Mouse (Mus musculus) CD4-positive, CD25-positive, alpha-beta regulatory T cell, adult 4 months (primary cell): ENCODE results near the gene Mto1. TPM values are rescaled to one million over a fixed set of nuclear protein-coding genes. Genes with fewer than 3 reads are reported as not detected.

Experiments used
- ATAC-seq: one replicate; pipeline ENCODE4 v1.8.0; 2017
- polyA plus RNA-seq, 2 experiments: library from polyadenylated mRNA; unstranded; fragments of 100-300 nt; shearing (Covaris generic); gene quantifications; one replicate each; pipeline ENCODE4 v1.2.1; 2017

The Mto1 gene
- 10 to 100 TPM; 15.6 to 19.1 TPM for polyA plus RNA-seq

- ATAC-seq, result peak; percentile 89
Observed at GRCm38 (mm10) chr9:78447973-78448873, at the start of gene Mto1, which contains the start of gene Gm17324. Gene Mto1, plus strand, starts transcription at chr9:78448208. Gene Gm17324, minus strand, starts transcription at chr9:78448786.

DNA sequence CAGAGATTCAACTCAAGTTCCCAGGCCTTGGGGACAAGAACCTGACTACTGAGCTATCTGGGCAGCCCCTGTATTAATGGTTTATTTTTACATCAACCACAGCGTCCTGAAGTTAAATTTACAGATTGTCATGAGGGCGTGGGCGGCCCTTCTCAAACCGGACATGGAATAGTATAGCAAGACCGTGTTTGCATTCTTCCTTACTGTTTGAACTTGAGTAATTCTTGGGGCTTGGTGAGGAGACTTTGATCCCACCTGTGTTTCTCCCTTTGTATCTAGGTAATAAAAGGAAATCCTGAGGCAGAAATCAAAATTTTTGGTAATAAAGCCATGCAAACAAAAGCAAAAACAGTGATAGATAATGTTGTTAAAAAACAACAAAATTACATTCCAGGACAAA, 47.4 kb upstream of the Mto1 start:
- no peak for ATAC-seq

GRCm38 (mm10) chr9:78401596-78401995, 46.4 kb upstream of the Mto1 start:
- ATAC-seq, result peak; percentile 71

GRCm38 (mm10) chr9:78427362-78427781, 20.6 kb upstream of the Mto1 start:
- peak; percentile 89 for ATAC-seq

GRCm38 (mm10) chr9:78428185-78428584, 19.8 kb upstream of the Mto1 start:
- no peak for ATAC-seq

DNA sequence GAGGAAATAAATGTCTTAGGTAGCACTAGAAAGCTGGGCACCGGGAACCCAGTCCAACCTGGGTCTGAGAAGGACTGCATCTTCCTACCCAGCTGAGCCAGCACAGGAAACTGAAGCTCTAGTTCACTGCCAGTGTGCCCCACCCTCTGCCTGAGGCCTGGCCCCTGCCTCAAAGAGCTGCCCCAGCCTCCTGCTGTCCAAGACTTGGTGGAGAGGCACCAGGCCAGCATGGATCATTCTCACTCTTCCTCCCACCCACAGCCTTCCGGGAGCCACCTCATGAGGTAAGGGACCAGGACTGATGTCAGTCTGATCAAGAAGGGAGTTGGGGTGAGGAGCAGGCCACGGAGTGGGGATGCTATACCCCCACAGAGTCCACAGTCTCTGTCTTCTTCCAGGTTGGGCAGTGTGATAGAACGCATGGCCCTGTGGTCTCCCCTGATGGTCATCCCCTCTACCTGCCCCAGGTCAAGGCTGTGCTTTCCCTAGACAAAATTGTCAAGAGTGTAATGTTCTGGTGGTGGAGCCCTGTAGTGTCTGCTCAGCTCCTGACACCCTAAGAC, 19.1 kb upstream of the Mto1 start:
- ATAC-seq, result no peak

DNA sequence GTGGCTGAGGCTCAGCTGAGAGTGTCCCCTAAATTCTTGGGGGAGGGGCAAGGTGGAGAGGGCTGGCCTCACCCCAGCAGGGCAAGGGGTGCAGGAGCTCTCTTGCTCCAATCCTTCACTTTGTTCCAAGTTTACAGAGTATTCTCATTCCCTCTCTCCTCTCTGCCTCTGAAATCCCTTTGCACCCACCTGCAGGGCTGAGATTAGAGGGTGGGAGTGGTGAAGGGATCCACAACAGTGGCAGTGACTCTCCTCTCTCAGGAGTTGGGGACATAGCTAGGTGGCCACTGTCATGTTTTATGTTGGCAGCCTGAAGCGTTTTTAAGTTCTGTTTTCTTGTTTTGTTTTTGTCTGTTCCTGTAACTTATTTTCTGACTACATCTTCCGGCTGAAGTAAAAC, 18.5 kb upstream of the Mto1 start:
- no peak for ATAC-seq

GRCm38 (mm10) chr9:78430486-78430885, 17.5 kb upstream of the Mto1 start:
- no peak for ATAC-seq

DNA sequence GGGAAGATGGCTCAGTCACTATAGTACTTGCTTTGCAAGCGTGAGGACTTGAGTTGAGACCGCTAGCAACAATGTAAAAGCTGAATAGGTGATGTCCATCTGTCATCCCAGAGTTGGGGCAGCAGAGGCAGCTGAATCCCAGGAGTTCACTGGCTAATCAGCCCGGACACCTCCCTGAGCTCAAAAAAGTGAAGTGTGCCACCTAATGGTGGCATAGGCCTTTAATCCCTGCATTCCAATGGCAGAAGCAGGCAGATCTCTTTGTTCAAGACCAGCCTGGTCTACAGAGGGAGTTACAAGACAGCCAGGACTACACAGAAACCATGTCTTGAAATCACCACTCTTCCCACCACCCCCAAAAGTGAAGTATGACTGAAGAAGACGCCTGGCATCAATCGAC, 15.5 kb upstream of the Mto1 start:
- ATAC-seq, result no peak

GRCm38 (mm10) chr9:78439426-78439825, 8.6 kb upstream of the Mto1 start:
- ATAC-seq, result no peak

DNA sequence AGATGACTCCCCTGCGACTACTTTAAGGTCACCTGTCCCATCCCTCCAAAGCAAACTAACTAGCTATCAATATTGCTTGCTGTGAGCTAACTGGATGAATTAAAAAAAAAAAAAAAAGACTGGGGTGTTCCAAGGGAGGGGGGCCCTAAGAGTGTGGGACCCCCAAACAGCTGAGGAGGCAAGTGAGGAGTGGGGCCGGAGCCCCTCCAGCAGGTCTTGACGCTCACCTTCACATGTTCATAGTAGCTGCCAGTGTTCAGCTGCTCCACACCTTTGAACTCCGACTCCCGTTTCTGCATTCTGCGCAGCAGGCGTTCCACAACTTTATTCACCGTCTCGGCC, 5.8 kb upstream of the Mto1 start:
- peak; percentile 34 for ATAC-seq

- ATAC-seq, result peak; percentile 63
Observed at GRCm38 (mm10) chr9:78442579-78443392, 5.2 kb upstream of the Mto1 start, which contains the start of gene Cgas. Gene Cgas, minus strand, starts transcription at chr9:78443237.

GRCm38 (mm10) chr9:78447606-78447972, 419 bp upstream of the Mto1 start:
- ATAC-seq, result no peak

DNA sequence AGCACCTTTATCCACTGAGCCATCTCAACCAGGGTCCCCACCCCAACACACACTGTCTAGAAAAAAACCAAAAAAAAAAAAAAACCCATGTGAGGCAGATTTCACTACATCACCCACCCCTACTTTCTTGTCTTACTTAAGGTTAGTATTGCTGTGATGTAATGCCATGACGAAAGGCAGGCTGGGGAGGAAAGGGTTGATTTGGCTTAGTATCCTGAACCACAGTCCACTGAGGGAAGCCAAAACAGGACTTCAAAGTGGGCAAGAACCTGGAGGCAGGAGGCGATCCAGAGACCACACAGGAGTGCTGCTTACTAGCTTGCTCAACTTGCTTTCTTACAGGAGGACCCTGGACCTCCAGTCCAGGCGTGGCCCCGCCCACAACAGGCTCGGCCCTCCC, 2.4 kb downstream of the Mto1 start:
- ATAC-seq, result no peak

DNA sequence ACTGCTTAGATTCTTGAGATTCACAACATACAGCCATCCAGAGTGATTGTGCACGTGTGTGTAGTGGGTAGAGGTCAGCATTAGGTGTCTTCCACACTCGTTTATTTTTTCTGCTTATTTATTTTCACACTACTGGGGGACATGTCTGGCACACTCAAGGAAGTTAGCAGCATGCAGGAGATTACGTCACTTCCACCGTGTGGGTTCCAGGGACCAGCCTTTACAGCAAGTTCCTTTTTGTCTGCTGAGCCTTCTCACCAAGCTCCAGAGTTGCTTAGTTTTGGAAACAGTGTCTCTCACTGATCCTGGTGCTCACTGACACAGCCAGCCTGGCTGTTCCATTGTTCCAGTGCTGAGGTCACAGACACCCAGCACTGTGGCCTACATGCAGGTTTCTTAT, 3.4 kb downstream of the Mto1 start:
- ATAC-seq, result no peak

- no peak for ATAC-seq
Observed at GRCm38 (mm10) chr9:78457026-78457425, 9.0 kb downstream of the Mto1 start.

- ATAC-seq, result no peak
Observed at GRCm38 (mm10) chr9:78463337-78463736, 15.3 kb downstream of the Mto1 start.

DNA sequence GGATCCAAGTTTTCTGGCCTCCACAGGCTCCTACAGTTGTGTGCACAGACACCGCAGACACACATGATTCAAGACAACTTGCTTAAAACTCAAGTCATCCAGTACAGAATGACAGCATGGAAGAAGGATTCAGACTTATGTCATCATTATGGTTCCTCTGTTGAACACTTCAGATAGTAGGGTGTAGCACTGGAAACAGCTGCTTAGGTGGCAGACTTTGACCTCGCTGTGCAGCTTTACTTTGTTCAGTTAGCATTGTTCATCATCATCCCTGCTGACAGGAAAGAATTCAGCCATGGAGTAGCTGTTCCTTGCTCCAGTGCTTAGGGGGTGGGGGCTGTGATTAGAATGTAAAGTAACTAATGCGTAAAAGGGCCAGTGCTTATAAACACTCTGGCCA, 17.7 kb downstream of the Mto1 start:
- ATAC-seq, result no peak

- no peak for ATAC-seq
Observed at GRCm38 (mm10) chr9:78473588-78473987, 25.6 kb downstream of the Mto1 start.

- no peak for ATAC-seq
Observed at GRCm38 (mm10) chr9:78474270-78474669, 26.3 kb downstream of the Mto1 start.

DNA sequence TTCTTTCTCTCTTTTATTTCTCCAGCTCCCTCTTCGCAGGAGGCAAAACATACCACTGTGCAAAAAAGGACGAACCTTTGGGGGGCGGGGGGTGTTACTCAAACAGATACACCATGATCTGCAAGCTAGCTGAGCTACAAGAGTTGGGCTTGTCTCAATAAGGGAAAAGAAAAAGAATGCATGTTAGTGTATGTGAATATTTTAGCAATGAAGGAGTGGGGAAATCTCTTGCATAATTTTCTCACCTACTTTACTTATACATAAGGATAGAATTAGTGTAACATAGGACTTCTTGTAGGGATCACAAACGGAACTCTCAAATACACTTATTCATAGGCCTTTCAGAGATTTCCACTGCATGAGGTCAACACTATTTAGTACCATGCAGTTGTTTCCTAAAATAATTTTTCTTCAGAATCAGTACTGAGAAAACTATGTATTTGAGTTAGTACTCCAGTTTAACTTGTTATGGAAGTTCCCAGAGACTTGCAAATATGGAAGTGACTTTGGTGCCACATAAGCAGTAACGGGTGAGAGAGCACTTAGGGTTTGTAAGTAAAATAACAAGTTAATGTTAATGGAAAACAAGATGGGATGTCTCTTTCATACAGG, 26.9 kb downstream of the Mto1 start:
- no peak for ATAC-seq

DNA sequence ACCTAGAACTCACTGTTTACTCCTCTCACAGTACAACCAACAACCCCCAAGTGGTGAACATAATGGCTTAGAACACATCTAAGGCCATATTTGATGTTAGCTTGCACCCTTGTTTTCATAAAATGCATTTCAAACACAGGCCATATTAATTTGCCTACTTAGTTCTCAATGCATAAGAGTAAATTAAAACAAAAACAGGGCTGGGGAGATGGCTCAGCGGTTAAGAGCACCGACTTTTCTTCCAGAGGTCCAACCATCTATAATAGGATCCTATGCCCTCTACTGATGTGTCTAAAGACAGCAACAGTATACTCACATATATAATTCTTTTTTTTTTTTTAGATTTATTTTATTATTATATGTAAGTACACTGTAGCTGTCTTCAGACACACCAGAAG, 27.4 kb downstream of the Mto1 start:
- ATAC-seq, result no peak

DNA sequence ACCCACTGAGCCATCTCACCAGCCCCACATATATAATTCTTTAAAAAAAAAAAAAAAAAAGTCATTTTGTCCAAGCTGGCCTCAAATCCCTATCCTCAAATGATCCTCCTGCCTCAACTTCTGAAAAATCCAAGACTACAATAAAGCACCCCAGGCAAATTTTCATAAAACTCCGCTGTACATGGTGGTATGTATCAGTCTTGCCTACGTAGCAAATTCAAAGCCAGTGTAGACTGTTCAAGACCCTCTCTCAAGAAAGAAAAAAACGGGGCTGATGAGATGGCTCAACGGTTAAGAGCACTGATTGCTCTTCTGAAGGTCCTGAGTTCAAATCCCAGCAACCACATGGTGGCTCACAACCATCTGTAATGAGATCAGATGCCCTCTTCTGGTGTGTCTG, 27.9 kb downstream of the Mto1 start:
- no peak for ATAC-seq
